Mouse (Mus musculus) gastrocnemius, postnatal 4 days (tissue): Measurements from ENCODE around the gene Defb13. TPM values are rescaled to one million over a fixed set of nuclear protein-coding genes. Genes with fewer than 3 reads are reported as not detected.
"Not testable (repeated sequence)": the region's sequence is repeated elsewhere in the genome, so short reads cannot be mapped to it uniquely, and the experiment has no call there.

Source experiments
- DNase-seq, 2 experiments: peaks; one replicate each; pipeline ENCODE4 v3.0.0; 2021 to 2022; ENCODE audit warnings: low spot score in 2 of 2, mixed read lengths in 2 of 2
- long read RNA-seq, 2 experiments: library from polyadenylated mRNA; stranded (forward); transcript quantifications; one replicate each; pipeline ENCODE4 v2.0.0; 2021
- total RNA-seq, 2 experiments: library from RNA; stranded (reverse); gene quantifications; 2 replicates each; pipeline ENCODE4 v1.2.3; 2021

Defb13 gene
- total RNA-seq, result not detected
- long read RNA-seq, experiment 1, result 0 reads
- long read RNA-seq, experiment 2, result 0 reads

DNA sequence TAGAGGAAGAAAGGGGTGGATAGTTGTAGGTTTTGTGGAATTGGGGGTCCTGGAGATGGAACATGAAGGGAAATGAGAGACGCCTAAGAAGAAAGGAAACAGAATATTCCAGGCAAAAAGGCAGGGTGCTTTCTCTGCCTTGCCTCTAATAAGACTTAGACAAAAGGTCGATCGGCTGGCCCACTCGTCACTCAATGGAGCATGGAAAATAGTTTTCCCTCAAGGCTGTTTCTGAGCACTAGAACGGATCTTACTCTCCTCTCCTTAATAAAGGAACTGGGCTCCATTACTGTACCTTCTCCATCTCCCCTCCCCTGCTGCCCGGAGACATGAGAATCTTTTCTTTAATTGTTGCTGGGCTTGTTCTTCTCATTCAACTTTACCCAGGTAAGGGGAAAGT, at the start of gene Defb13:
Gene Defb13 (plus strand): TSS at position 301 of the 400 bp plus-strand sequence.
- no peak for DNase-seq

DNA sequence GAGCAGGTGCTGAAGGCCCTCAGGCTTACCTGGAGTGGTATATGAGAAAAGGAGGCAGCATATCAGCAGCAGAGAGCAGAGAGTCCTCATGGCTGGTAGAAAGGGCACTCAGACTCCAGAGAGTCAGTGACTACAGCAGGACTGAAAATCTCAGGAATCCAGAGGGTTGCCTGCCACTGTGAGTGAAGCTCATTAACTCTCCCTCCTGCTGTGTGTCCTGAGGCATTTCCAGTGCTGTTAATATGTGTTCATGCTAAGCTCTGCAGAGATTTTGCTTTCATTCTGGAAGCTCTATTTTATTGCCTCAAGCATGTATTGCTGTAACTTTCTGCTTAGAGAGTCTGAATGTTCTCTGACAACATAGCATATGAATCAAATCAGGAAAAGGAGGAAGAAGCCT, 40.3 kb upstream of the Defb13 start, which contains the start of gene Defb11:
Gene Defb11 (minus strand): TSS at position 123 of the 400 bp plus-strand sequence.
- not testable (repeated sequence) for DNase-seq

DNA sequence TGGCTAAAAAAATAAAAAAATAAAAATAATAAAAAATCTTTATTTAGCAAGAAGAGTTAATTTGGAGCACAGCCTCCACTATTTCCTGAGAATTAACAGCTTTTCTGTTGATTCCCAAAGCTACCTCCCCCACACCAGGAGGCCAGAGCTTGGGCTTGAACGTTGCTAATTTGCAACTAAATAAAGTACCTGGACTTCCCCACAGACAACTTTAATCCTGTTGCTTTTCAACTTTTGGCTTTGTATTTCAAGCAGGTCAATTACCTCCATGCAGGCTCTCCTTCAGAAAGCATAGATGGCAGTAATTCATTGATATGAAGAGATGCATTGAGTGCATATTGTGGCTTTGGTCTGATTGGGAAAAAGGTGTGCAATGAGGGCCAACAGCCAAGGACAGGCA, 34.6 kb upstream of the Defb13 start:
- no peak for DNase-seq

DNA sequence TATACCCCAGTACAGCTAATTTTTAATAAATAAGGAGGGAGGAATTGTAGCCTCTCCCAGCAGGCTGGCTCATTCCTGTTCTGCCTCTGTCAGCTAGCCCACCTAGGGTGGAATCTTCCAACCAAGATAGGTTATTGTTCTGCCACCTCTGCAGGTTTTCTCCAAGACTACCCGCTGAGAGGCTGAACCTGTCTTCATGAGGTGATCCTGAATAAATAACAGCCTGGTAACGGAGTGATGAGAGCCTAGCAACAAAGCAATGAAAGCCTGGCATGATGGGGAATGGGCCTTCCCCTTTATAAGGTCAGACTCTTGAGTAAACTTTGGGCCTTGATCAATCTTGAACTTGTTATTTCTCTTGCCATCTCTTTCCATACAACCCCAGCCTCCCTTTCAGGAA, 34.0 kb upstream of the Defb13 start:
- no peak for DNase-seq

DNA sequence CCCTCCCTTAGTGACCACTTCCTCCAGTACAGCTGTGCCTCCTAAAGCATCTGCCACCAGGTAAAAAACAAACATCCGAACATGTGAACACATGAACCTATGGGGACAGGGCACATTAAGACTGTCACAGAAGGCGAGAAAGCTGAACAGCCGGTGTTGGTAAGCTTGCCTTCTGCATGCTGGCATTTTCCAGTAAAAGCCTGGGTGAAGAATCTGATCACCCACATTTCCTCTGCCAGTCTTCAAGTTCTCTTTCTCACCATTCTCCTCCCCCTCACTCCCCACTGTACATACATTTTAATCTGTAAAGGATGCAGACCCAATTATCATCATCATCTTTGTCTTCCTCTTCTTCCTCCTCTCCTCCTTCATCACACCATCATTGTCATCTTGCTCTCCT, 30.9 kb upstream of the Defb13 start:
- no peak for DNase-seq

DNA sequence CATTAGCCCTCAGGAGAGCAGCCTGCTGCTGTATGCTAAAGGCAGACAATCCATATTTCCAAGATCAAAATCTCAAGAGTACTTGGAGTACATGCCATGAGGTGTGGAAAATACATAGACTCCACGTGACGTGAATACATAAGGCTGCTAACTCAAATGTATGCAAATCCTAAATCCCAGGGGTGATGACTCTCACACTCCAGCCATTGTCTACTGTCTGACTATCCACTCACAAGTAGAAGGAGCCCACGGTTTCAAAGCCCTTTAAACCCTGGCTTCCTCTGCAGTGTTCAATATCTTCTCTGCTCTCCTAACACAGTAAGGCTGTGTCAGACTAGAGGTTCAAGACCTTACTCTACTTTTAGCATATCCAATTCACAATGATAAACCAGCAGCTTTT, 15.8 kb upstream of the Defb13 start:
- DNase-seq, result not testable (repeated sequence)

DNA sequence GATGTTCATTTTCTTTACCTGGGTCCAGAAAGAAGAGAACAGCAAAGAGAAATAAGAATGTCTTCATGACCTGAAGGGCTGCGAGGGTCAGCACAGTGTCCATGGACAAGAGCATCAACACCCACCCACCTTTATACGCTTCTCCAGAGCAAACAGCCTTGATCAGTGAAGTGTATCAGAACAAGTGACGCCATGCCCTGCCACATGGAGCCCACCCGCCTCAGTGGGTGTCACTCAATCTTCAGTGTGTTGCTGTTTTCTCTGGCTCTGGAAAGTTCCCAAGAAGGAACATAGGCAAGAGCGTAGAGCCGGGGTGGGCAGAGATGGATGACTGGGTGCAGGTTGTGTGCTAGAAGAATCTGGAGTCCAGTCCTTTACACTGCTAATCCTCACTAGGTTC, 14.0 kb upstream of the Defb13 start, which contains the start of gene Defb15:
Gene Defb15 (minus strand): TSS at position 101 of the 400 bp plus-strand sequence.
- DNase-seq, result no peak

DNA sequence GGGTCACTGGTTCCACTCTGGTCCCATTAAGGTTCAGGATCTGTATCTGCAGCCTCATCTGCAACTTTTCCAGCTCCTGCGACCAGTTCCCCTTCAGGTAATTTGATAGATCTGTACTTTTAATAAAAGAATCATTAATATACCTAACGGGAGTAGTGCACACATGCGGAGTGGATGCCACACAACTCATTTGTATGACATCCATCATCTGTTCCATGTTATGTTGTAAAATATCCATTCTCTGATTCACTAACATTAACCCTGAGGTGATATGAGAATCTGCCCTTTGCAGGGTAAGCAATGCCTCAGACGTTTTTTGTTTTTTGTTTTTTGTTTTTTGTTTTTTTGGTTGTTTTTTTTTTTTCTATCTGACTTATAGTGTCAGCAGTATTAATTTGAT, 8.5 kb upstream of the Defb13 start, which contains the start of gene Defb35:
Gene Defb35 (plus strand): TSS at position 301 of the 400 bp plus-strand sequence.
- not testable (repeated sequence) for DNase-seq

DNA sequence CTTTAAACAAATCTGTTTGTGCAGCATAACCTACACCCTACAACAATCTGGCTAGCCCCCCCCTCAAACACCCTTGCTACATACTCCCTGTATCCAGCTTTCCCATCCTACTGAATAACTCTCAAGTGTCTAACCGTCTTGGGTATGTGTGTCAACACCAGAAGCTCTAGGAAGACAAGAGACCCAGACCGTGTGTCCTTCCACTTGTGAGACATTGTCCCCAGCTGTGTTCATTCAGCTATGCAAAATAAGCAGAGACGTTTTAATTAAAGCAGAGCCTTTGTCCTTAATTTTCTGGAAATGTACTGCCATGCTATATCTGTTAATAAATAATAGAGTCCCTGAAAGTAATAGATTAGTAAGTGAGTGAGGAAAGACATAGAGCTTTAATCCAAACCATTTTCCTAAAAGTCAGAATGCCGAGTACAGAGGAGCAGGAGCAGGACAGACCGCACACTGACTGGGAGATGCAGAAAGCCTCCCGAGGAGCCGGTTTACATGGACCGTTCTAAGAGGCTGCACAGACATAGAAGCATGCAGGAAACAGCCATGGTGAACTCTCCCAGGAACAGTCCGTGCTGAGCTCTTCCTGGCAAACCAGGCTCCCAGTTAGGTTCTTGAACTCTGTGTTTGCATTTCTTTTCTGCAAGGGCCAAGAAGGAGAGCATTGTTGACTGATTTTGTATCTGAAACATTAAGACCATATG, 902 bp downstream of the Defb13 start:
- no peak for DNase-seq

DNA sequence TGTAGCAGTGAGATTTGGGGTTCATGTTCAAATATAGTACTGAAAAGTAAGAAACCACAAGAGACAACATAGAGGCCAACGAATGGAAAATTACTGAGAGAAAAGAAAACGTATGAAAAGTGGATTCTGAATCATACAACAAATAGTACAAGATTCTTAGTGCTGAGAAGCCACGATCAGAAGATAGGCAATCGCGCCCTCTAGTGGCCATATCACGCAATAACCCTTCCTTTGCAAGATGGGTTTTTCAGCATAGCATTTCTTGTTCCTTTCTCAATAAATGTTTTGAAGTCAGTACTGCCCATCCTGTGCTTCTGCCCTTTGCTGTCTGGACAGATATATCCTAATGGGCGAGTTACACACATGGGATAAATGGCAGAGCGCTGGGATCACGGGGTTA, 8.8 kb downstream of the Defb13 start:
- DNase-seq, result peak in 1 of 2 experiments; percentile 19

DNA sequence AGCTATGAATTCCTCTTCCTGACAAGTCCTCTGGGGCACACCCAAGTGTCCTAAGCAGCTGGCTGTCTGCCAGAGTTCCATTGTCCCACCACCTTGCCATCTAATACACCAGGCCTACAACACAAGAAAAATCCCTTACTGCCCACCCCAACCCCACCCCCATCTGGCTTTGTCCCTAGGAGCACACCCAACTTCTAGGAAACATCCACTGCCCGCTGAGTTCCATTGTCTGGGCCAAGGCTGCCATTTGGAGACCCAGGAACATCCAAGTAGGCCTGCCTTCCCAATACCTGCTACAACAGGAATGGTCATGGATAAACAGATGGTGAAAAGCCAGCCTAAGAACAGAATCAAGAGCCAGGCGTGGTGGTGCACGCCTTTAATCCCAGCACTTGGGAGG, 9.8 kb downstream of the Defb13 start:
- DNase-seq, result no peak

DNA sequence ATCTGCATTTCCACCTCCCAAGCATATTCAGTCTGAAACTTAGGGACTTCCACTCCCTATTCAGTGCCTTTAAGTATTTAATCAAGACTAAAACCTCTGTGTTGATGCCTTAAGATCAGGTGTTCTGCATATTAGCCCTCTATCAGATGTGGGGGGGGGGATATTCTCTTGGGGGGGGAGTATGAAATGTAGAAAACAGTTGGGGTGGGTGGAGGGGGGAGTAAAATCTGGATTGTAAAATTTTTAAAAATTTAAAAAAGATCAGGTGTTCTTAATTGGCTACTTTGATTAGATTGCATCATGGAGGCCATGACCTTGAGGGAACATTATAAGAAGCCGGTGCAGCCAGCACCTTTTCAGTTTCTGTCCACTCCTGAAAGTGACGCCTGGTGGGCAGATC, 11.9 kb downstream of the Defb13 start, which contains the start of gene Fam90a1a:
Gene Fam90a1a (plus strand): TSS at position 301 of the 400 bp plus-strand sequence.
- DNase-seq, result no peak

DNA sequence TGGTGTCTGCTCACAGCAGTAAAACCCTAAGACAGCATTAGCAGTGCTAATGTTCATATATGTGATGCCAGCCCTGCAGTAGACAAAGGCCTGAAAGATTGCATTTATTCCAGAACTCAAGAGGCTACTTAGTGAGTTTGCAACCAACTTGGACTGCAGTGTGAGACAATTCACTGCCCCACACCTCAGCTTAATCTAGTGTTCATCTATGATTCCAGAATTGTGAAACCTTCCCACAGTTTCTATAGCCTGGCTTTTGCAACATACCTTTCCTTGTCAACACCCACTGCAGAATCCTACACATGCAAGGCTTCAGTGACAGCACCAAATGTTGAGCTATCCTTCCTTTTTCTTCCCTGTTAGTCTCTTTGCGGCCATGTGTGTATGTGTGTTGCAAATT, 20.1 kb downstream of the Defb13 start:
- no peak for DNase-seq

DNA sequence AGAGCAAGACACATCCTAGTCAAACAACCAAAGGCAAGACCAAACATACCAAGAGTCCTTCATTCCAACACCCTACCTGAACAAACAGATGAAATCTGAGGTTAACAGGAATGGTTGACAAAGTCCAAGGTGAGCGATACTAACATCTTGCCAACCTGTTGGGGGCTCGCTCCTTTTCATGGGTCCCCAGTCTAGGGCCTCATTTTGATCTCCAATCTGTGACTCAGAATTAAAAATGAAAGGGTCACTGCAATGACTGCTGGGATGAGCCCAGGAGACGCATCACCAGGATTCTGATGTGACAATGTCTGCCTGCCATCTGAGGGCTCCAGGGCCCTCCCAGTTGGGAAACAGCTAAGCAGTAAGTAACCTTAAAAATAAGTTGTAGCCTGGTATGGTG, 22.9 kb downstream of the Defb13 start, which contains the start of gene Ccdc70:
Gene Ccdc70 (plus strand): TSS at position 301 of the 400 bp plus-strand sequence.
- no peak for DNase-seq

DNA sequence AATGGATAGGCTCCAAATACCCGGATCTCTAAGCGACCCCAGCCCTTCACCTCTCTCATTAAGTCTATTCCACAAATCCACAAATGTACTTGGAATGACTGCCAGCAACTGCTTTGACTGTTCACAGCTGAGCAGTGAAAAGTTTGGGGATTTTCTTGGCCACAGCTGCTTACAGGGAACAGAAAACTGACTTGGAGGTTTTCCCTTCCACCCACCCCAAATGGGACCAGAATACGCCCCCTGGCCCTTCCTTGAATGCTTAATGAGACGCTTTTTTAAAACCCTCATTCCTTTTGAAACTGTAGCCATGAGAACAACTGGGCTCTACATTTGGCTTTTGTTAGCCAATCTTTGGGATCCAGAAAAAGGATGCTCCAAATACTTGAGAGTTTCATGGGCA, 31.6 kb downstream of the Defb13 start:
- no peak for DNase-seq

DNA sequence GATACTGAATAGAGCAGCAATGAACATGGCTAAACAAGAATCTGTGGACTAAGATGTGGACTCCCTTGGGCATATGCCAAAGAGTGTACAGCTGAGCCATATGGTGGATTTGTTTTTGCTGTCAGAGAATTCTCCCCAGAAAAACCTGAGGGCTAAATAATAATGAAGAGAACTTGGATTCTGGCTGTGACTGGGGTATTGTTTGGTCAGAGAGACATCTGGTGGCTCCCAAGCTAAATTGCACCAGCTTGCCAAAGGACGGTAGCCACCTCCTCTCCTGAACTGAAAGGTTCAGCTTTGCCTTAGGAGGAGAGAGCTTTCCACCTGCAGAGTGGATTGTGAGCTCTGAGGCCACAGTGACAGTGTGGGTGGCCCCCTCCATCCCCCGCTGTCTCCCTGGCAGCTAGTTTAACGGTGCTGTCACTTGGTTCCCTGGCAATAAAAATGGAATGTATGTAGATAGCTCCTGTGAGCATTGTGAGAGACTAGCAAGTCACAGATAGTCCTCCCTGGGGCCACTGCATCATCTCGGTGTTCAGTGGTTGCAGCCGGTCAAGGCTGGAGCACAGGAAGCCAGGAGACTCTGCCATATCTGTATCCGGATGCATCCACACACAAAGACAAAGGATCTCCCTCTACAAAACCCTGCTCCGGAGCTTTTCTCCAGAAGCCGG, 35.2 kb downstream of the Defb13 start:
- DNase-seq, result no peak

DNA sequence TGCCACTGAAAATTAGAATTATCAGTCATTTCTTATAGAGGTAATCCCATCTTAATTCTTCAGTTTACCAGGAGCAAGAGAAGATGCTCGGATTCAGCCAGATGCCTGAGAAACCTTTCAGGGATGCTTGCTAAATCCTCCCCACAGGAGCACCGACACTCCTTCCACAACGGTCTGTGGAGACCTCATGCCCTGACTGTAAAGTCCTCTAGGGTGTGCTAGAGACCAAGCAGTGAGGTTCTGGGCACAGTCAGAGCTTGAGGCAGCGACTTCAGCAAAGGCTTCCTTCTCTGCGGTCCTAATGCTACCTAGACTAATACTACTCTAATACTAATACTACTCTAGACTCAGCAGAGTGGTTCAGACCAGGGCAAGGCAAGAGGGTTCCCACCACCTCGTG, 45.6 kb downstream of the Defb13 start:
- no peak for DNase-seq

DNA sequence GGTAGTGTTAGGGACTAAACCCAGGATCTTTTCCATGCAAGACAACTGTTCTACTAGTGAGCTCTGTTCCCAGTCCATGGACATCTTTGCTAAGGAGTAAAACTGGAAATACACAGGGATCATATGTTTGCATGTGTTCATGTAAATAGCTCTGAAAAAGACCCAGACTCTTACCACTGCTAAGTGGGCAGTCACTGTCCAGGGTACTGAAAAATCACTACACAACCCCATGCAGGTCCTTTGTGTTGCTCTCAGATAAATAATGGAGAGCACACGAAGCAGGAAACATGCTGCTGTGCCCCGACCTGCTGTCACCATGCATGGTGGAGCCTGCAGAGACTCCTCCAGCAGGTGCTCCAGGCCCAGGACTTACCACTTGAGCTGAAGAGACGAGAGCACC, 48.6 kb downstream of the Defb13 start:
- DNase-seq, result no peak
